Mouse (Mus musculus): Measurements from ENCODE around the gene Abca13.

- TF ChIP-seq GATA1 (IDR thresholded peaks at IDR 0.05; ENCODE audit: borderline replicate concordance, low read length) = no peak
- no peak for TF ChIP-seq CTCF (IDR thresholded peaks at IDR 0.05; ENCODE audit: low read depth, low read length)
These were observed 181.4 kb downstream of the Abca13 start for GRCm38 (mm10) chr11:9373160-9373559.

All from G1E (cell line).